Mouse (Mus musculus): ENCODE measurements around the gene Bad.

Gene Bad

GRCm38 (mm10) chr19:6999360-7000063 lies 57.9 kb downstream of the Bad start:
- ATAC-seq (ENCODE audit: insufficient number of reproducible peaks, low FRiP score, low TSS enrichment), result no peak
